Mouse (Mus musculus) G1E (cell line): ENCODE results near the gene Foxo3.

Experiments used
- CTCF ChIP-seq: IDR thresholded peaks from 2 replicates; pipeline ENCODE4 v1.5.1; 2012; ENCODE audit warnings: low read depth, low read length, inconsistent platforms, mixed read lengths
- GATA1 ChIP-seq: IDR thresholded peaks from 2 replicates; pipeline ENCODE4 v1.6.1; 2012; ENCODE audit warnings: borderline replicate concordance, low read length, inconsistent platforms, mixed read lengths
- GATA2 ChIP-seq: IDR thresholded peaks from 2 replicates; pipeline ENCODE4 v1.6.1; 2012; ENCODE audit warnings: low read depth, low read length, inconsistent platforms, borderline replicate concordance
- POLR2AphosphoS5 ChIP-seq: IDR thresholded peaks from 2 replicates; pipeline ENCODE4 v1.6.1; 2012; ENCODE audit warnings: low read depth, low read length, inconsistent platforms; ENCODE audit not compliant: insufficient replicate concordance
- TAL1 ChIP-seq: conservative IDR thresholded peaks from 2 replicates; pipeline ENCODE4 v1.6.1; 2012; ENCODE audit warnings: low read depth, low read length, inconsistent platforms, mixed read lengths

GRCm38 (mm10) chr10:42241775-42242174 lies 34.8 kb downstream of the Foxo3 start:
- TF ChIP-seq CTCF, result no peak
- TF ChIP-seq TAL1, result no peak
- TF ChIP-seq GATA1, result no peak
- no peak for TF ChIP-seq POLR2AphosphoS5
- TF ChIP-seq GATA2, result no peak
